Mouse (Mus musculus): ENCODE measurements around the gene Olfr685.

Olfr685 gene

GRCm38 (mm10) chr7:105185912-105186311, at the start of gene Olfr685:
Olfr685 (minus strand) TSS chr7:105186012.
- no peak for DNase-seq

- no peak for DNase-seq
Measured at GRCm38 (mm10) chr7:105229386-105229785, 43.6 kb upstream of the Olfr685 start.

- DNase-seq, result no peak
Measured at GRCm38 (mm10) chr7:105228138-105228537, 42.3 kb upstream of the Olfr685 start.

GRCm38 (mm10) chr7:105226703-105227102, 40.9 kb upstream of the Olfr685 start:
- no peak for DNase-seq

GRCm38 (mm10) chr7:105226072-105226471, 40.3 kb upstream of the Olfr685 start:
- no peak for DNase-seq

GRCm38 (mm10) chr7:105218281-105218680, 32.5 kb upstream of the Olfr685 start:
- no peak for DNase-seq

GRCm38 (mm10) chr7:105214761-105215160, 28.9 kb upstream of the Olfr685 start:
- DNase-seq, result no peak

- DNase-seq, result no peak
Measured at GRCm38 (mm10) chr7:105207385-105207784, 21.6 kb upstream of the Olfr685 start, which contains the start of gene Olfr686. Olfr686 (minus strand) TSS chr7:105207485.

GRCm38 (mm10) chr7:105170773-105171172, 15.0 kb downstream of the Olfr685 start:
- no peak for DNase-seq

- no peak for DNase-seq
Measured at GRCm38 (mm10) chr7:105163553-105163952, 22.3 kb downstream of the Olfr685 start, which contains the start of gene Olfr684. Olfr684 (minus strand) TSS chr7:105163653.

- DNase-seq, result no peak
Measured at GRCm38 (mm10) chr7:105146912-105147311, 38.9 kb downstream of the Olfr685 start, which contains the start of gene Olfr683. Olfr683 (minus strand) TSS chr7:105147012.

GRCm38 (mm10) chr7:105141275-105141674, 44.5 kb downstream of the Olfr685 start:
- DNase-seq, result no peak

Measured in thymus, postnatal 36 days (tissue).